Mouse (Mus musculus): ENCODE data around the gene Pald1. TPM values are rescaled to one million over a fixed set of nuclear protein-coding genes. Genes with fewer than 3 reads are reported as not detected.

The Pald1 gene
- total and polyA plus RNA-seq, 3 experiments: 15.3 to 17.7 (median 17.6) TPM

- H3K79me2 ChIP-seq (replicated peaks; ENCODE audit: control insufficient read depth, insufficient read depth, low read length): no peaks in the 10 kb centered on the region
- H3K27me3 ChIP-seq (ENCODE audit: control insufficient read depth, insufficient read depth, low read length): peaks cover 4% of the 10 kb centered on the region; the same call in 1 of the 2 replicates
- no peaks in the 10 kb centered on the region for H3K36me3 ChIP-seq (ENCODE audit: control insufficient read depth, insufficient read depth, low read length)
- peak overlapping the region; percentile 37 for H3K9ac ChIP-seq (ENCODE audit: low read depth, low read length)
- peak overlapping the region; percentile 22; the same call in 1 of the 2 replicates for H3K4me3 ChIP-seq
- TF ChIP-seq CTCF (IDR thresholded peaks at IDR 0.05): no peak
- TF ChIP-seq POLR2A (IDR thresholded peaks at IDR 0.05; ENCODE audit: insufficient read depth, low read depth, low read length): no peak
- no peak for TF ChIP-seq EP300 (IDR thresholded peaks at IDR 0.05; ENCODE audit: insufficient read depth, low read depth, low read length)
- DNase-seq: peak; percentile 32 to 45
- intact Hi-C loops (cut with DNase I): no loop called here
- H3K4me1 ChIP-seq (ENCODE audit: control insufficient read depth, insufficient read depth, low read length): peaks cover 4% of the 10 kb centered on the region
- peak overlapping the region; percentile 75 for H3K27ac ChIP-seq
- 15% methylated on average over 24 of the region's 24 CpGs for WGBS
Observed at GRCm38 (mm10) chr10:61419146-61419545, 35.8 kb upstream of the Pald1 start.

- peaks cover 2% of the 10 kb centered on the region for H3K4me1 ChIP-seq (ENCODE audit: control insufficient read depth, insufficient read depth, low read length)
- 4% methylated on average over 50 of the region's 50 CpGs for WGBS
- DNase-seq: peak; percentile 47 to 56
- TF ChIP-seq POLR2A (IDR thresholded peaks at IDR 0.05; ENCODE audit: insufficient read depth, low read depth, low read length) (no peak), CTCF (IDR thresholded peaks at IDR 0.05) (no peak), EP300 (IDR thresholded peaks at IDR 0.05; ENCODE audit: insufficient read depth, low read depth, low read length) (no peak)
- H3K4me3 ChIP-seq: peak overlapping the region; percentile 20
- intact Hi-C loops (cut with DNase I): no loop called here
- peak overlapping the region; percentile 8 for H3K27ac ChIP-seq
- H3K79me2 ChIP-seq (replicated peaks; ENCODE audit: control insufficient read depth, insufficient read depth, low read length): no peaks in the 10 kb centered on the region
- H3K36me3 ChIP-seq (ENCODE audit: control insufficient read depth, insufficient read depth, low read length): no peaks in the 10 kb centered on the region
- H3K9ac ChIP-seq (ENCODE audit: low read depth, low read length): peak overlapping the region; percentile 33
- peaks cover 4% of the 10 kb centered on the region; the same call in 1 of the 2 replicates for H3K27me3 ChIP-seq (ENCODE audit: control insufficient read depth, insufficient read depth, low read length)
Observed at GRCm38 (mm10) chr10:61418131-61418900, 35.0 kb upstream of the Pald1 start.

DNA sequence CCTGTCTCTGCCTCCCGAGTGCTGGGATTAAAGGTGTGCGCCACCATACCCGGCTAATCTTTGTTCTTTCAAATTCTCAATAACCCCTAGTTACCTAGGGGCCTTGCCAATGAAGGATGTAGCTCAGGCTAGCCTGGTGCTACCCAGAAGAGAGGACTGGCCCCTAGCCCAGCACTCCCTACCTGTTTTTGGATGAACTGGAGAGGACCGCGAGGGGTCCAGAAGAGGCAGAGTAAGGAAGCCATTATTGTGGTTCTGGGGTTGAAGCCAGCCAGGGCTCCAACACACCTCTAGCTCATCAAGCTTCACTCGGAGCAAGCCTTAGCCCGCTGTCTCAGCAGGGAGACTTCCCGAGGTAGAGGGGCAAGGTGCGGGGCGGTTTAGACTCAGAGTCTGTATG lies 34.3 kb upstream of the Pald1 start, which contains the start of gene Nodal:
Gene Nodal, plus strand, starts transcription at position 301 of the 400 bp plus-strand sequence.
- peaks cover 4% of the 10 kb centered on the region; the same call in 1 of the 2 replicates for H3K27me3 ChIP-seq (ENCODE audit: control insufficient read depth, insufficient read depth, low read length)
- peaks cover 2% of the 10 kb centered on the region for H3K4me1 ChIP-seq (ENCODE audit: control insufficient read depth, insufficient read depth, low read length)
- intact Hi-C loops (cut with DNase I): no loop called here
- TF ChIP-seq POLR2A (IDR thresholded peaks at IDR 0.05; ENCODE audit: insufficient read depth, low read depth, low read length) (no peak), EP300 (IDR thresholded peaks at IDR 0.05; ENCODE audit: insufficient read depth, low read depth, low read length) (no peak), CTCF (IDR thresholded peaks at IDR 0.05) (no peak)
- no peaks in the 10 kb centered on the region for H3K36me3 ChIP-seq (ENCODE audit: control insufficient read depth, insufficient read depth, low read length)
- H3K9ac ChIP-seq (ENCODE audit: low read depth, low read length): peak within 1 kb of the TSS; percentile 33
- no peak for DNase-seq
- WGBS: 45% methylated on average over 10 of the region's 10 CpGs
- no peaks in the 10 kb centered on the region for H3K79me2 ChIP-seq (replicated peaks; ENCODE audit: control insufficient read depth, insufficient read depth, low read length)
- H3K4me3 ChIP-seq: peak within 1 kb of the TSS; percentile 20
- peak within 1 kb of the TSS; percentile 8 for H3K27ac ChIP-seq

- Histone ChIP-seq H3K27ac (no peak overlapping the region), H3K9ac (ENCODE audit: low read depth, low read length) (no peak overlapping the region), H3K4me3 (no peak overlapping the region), H3K4me1 (ENCODE audit: control insufficient read depth, insufficient read depth, low read length) (peaks cover 2% of the 10 kb centered on the region), H3K27me3 (ENCODE audit: control insufficient read depth, insufficient read depth, low read length) (peaks cover 4% of the 10 kb centered on the region; the same call in 1 of the 2 replicates), H3K79me2 (replicated peaks; ENCODE audit: control insufficient read depth, insufficient read depth, low read length) (no peaks in the 10 kb centered on the region), H3K36me3 (ENCODE audit: control insufficient read depth, insufficient read depth, low read length) (no peaks in the 10 kb centered on the region)
- 81% methylated on average over 2 of the region's 2 CpGs for WGBS
- no peak for DNase-seq
- intact Hi-C loops (cut with DNase I): no loop called here
- TF ChIP-seq POLR2A (IDR thresholded peaks at IDR 0.05; ENCODE audit: insufficient read depth, low read depth, low read length): no peak
- no peak for TF ChIP-seq EP300 (IDR thresholded peaks at IDR 0.05; ENCODE audit: insufficient read depth, low read depth, low read length)
- no peak for TF ChIP-seq CTCF (IDR thresholded peaks at IDR 0.05)
Observed at GRCm38 (mm10) chr10:61417046-61417445, 33.7 kb upstream of the Pald1 start.

DNA sequence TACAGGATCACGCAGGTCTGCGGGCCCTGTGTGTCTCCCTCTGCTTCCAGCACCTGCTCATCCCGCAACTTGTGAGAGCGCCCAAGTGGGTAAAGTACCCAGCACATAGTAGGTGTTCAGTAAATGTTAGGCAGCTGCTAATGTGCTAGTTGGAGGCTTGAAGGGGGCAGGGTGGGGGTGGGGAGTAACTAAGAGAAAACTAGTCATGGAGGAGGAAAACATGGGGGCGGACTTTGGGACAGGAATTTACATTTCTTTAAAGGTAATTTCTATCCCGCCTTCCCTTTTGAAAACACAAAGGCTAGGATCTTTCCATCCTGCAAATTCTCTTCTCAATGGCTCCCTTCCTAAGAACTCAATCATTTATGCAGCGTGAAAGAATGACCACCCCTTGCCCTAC lies 33.2 kb upstream of the Pald1 start:
- peaks cover 4% of the 10 kb centered on the region; the same call in 1 of the 2 replicates for H3K27me3 ChIP-seq (ENCODE audit: control insufficient read depth, insufficient read depth, low read length)
- intact Hi-C loops (cut with DNase I): no loop called here
- no peak overlapping the region for H3K27ac ChIP-seq
- no peaks in the 10 kb centered on the region for H3K36me3 ChIP-seq (ENCODE audit: control insufficient read depth, insufficient read depth, low read length)
- H3K4me3 ChIP-seq: no peak overlapping the region
- H3K9ac ChIP-seq (ENCODE audit: low read depth, low read length): no peak overlapping the region
- WGBS: 82% methylated on average over 7 of the region's 7 CpGs
- no peaks in the 10 kb centered on the region for H3K79me2 ChIP-seq (replicated peaks; ENCODE audit: control insufficient read depth, insufficient read depth, low read length)
- TF ChIP-seq EP300 (IDR thresholded peaks at IDR 0.05; ENCODE audit: insufficient read depth, low read depth, low read length) (no peak), CTCF (IDR thresholded peaks at IDR 0.05) (no peak), POLR2A (IDR thresholded peaks at IDR 0.05; ENCODE audit: insufficient read depth, low read depth, low read length) (no peak)
- no peak for DNase-seq
- peaks cover 2% of the 10 kb centered on the region for H3K4me1 ChIP-seq (ENCODE audit: control insufficient read depth, insufficient read depth, low read length)

DNA sequence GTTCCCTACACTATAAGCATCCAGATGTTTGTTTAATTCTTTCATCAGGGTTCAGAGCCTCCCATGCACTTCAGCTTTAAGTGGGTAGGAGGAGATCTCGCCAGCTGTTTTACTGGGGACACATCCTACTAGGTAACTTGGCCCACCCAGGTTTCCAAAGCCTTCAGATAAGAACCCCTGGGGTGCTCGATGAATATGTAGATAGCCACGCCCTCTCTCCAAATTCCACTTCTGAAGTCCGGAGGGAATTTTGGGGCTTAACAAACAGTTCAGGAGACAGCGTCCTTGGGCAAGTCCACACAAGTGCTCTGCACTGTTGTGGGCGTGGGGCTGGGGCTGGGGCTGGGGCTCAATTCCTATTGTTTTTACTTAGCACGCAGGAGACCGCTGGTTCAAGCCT lies 32.6 kb upstream of the Pald1 start:
- H3K4me3 ChIP-seq: no peak overlapping the region
- H3K36me3 ChIP-seq (ENCODE audit: control insufficient read depth, insufficient read depth, low read length): no peaks in the 10 kb centered on the region
- H3K27me3 ChIP-seq (ENCODE audit: control insufficient read depth, insufficient read depth, low read length): peaks cover 4% of the 10 kb centered on the region; the same call in 1 of the 2 replicates
- H3K4me1 ChIP-seq (ENCODE audit: control insufficient read depth, insufficient read depth, low read length): peaks cover 2% of the 10 kb centered on the region
- intact Hi-C loops (cut with DNase I): no loop called here
- no peak for TF ChIP-seq EP300 (IDR thresholded peaks at IDR 0.05; ENCODE audit: insufficient read depth, low read depth, low read length)
- TF ChIP-seq CTCF (IDR thresholded peaks at IDR 0.05): no peak
- H3K27ac ChIP-seq: no peak overlapping the region
- 64% methylated on average over 8 of the region's 8 CpGs for WGBS
- H3K79me2 ChIP-seq (replicated peaks; ENCODE audit: control insufficient read depth, insufficient read depth, low read length): no peaks in the 10 kb centered on the region
- no peak for DNase-seq
- no peak overlapping the region for H3K9ac ChIP-seq (ENCODE audit: low read depth, low read length)
